Mouse (Mus musculus) limb, embryonic 11.5 days (tissue): Measurements from ENCODE around the gene Mtx3. TPM values are rescaled to one million over a fixed set of nuclear protein-coding genes. Genes with fewer than 3 reads are reported as not detected.

Experiments
- ATAC-seq: fragments of 200-750 bp; cut with Nextera tagmentation; 2 replicates; pipeline ENCODE4 v1.8.0; 2017; ENCODE audit warnings: low read depth; ENCODE audit not compliant: insufficient number of reproducible peaks, low FRiP score, low TSS enrichment
- DNase-seq: peaks from one replicate; pipeline ENCODE4 v3.0.0-alpha.2; 2015; ENCODE audit warnings: low spot score
- H3K27ac ChIP-seq: fragments of 300-500 bp; sonication (generic); replicated peaks from 2 replicates; pipeline ENCODE4 v1.5.1; 2014; ENCODE audit warnings: low read depth, mild to moderate bottlenecking, low read length
- H3K27me3 ChIP-seq: fragments of 300-500 bp; sonication (generic); 2 replicates; pipeline ENCODE4 v1.6.1; 2014; ENCODE audit warnings: mild to moderate bottlenecking, low read length, mixed read lengths; ENCODE audit not compliant: control insufficient read depth, insufficient read depth
- H3K36me3 ChIP-seq: fragments of 300-500 bp; sonication (generic); 2 replicates; pipeline ENCODE4 v1.6.1; 2014; ENCODE audit warnings: mild to moderate bottlenecking, low read length, moderate library complexity, mixed read lengths; ENCODE audit not compliant: control insufficient read depth, insufficient read depth
- H3K4me1 ChIP-seq: fragments of 300-500 bp; sonication (generic); 2 replicates; pipeline ENCODE4 v1.6.1; 2014; ENCODE audit warnings: low read length, mixed read lengths; ENCODE audit not compliant: control insufficient read depth, insufficient read depth
- H3K4me2 ChIP-seq: fragments of 300-500 bp; sonication (generic); 2 replicates; pipeline ENCODE4 v1.6.1; 2014; ENCODE audit warnings: low read depth, mild to moderate bottlenecking, moderate library complexity; ENCODE audit not compliant: severe bottlenecking
- H3K4me3 ChIP-seq: fragments of 300-500 bp; sonication (generic); 2 replicates; pipeline ENCODE4 v1.5.1; 2014; ENCODE audit warnings: low read depth, low read length
- H3K9ac ChIP-seq: fragments of 300-500 bp; sonication (generic); 2 replicates; pipeline ENCODE4 v1.6.1; 2014; ENCODE audit warnings: mild to moderate bottlenecking, low read length
- H3K9me3 ChIP-seq: fragments of 300-500 bp; sonication (generic); 2 replicates; pipeline ENCODE4 v1.6.1; 2016; ENCODE audit warnings: low read length; ENCODE audit not compliant: control insufficient read depth
- WGBS: fragments of 180-500 bp; shearing (Covaris S2); extraction: QIAGEN DNeasy Blood & Tissue Kit; methylation state at CpG from one replicate; pipeline ENCODE4 v1.1.7; 2014; 5-methylcytosine and 5-hydroxymethylcytosine counted together
- polyA plus RNA-seq: library from polyadenylated mRNA; unstranded; fragments of >200 nt; fragmentation: Nextera tagmentation; extraction: Ambion mirVana; gene quantifications from 2 replicates; pipeline ENCODE4 v1.2.1, GENCODE M21; 2014

Gene Mtx3
- polyA plus RNA-seq, 1 experiment from 2014 or later: 6.4 TPM

DNA sequence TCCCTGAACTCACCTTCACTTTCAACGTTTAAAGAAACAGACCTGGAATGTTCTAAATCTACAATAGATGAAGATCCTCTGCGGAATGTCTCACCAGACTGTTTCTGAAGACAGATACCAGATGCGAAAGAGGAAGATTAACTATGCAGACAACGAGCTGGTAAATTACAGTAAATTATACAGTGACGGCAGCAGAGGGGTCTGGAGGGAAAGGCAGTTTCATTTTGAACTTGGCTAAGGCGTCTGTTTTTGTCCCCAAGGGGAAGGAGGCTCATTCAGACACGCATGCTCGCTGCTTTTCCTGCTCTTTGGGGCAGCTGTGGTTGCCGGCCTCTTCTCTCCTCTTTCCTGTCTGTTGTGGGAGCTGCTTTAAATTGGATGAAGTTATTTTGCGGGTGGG, 15.7 kb upstream of the Mtx3 start:
- H3K9ac ChIP-seq: no peak overlapping the region
- no peak overlapping the region for H3K4me2 ChIP-seq
- H3K36me3 ChIP-seq: no peaks in the 10 kb centered on the region
- no peak overlapping the region for H3K4me3 ChIP-seq
- no peaks in the 10 kb centered on the region for H3K9me3 ChIP-seq
- H3K4me1 ChIP-seq: no peaks in the 10 kb centered on the region
- WGBS: 61% methylated on average over 10 of the region's 10 CpGs
- no peak overlapping the region for H3K27ac ChIP-seq
- DNase-seq (no peak), ATAC-seq (no peak)
- no peaks in the 10 kb centered on the region for H3K27me3 ChIP-seq

DNA sequence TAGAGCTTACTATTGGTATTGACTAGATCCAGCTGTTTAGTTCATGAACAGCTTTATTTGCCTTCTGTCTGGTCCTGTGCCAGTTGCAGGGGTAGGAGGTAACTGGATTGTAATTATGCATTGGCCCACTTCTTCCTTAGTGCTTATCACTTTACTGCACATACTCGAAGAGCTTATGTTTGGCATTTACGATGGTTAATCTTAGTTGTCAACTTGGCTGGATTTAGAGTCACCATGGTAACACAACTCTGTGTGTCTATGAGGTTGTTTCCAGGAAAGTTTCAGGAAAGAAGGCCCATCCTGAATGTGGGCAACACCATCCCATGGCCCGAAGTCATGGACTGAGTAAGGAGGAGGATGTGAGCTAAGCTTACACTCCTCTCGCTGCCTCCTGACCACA, 11.4 kb upstream of the Mtx3 start:
- no peaks in the 10 kb centered on the region for H3K9me3 ChIP-seq
- H3K36me3 ChIP-seq: no peaks in the 10 kb centered on the region
- H3K27me3 ChIP-seq: no peaks in the 10 kb centered on the region
- 89% methylated on average over 4 of the region's 4 CpGs for WGBS
- no peak overlapping the region for H3K4me2 ChIP-seq
- H3K4me3 ChIP-seq: no peak overlapping the region
- no peak for ATAC-seq
- DNase-seq: no peak
- no peaks in the 10 kb centered on the region for H3K4me1 ChIP-seq
- H3K27ac ChIP-seq: no peak overlapping the region
- H3K9ac ChIP-seq: no peak overlapping the region

DNA sequence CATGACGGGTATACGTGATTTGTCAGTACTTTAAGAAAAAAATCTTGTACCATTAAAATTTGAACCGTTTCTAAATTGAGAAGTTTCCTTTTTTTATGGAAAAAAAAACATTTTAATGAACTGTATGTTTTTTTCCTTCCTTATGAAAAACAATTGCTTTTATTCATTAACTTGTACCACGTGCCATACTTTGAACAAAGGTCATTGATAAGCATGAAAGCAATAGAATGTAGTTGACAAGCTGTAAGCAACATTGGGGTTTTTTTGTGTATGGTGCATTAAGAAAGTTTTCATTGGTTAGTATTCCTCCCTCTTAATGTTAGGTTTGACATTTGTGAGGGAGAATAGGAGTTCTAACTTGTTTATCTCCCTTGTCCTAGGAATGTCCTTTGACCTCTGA, 1.9 kb downstream of the Mtx3 start:
- Histone ChIP-seq H3K4me2 (no peak overlapping the region), H3K27me3 (no peaks in the 10 kb centered on the region), H3K9ac (no peak overlapping the region), H3K4me3 (no peak overlapping the region), H3K9me3 (no peaks in the 10 kb centered on the region), H3K36me3 (peaks cover 2% of the 10 kb centered on the region; the same call in 1 of the 2 replicates), H3K27ac (no peak overlapping the region), H3K4me1 (0 out of 2 replicates have a peak, but pooled peaks cover 2% of the 10 kb centered on the region)
- ATAC-seq: no peak
- DNase-seq: no peak
- 92% methylated on average over 4 of the region's 4 CpGs for WGBS

DNA sequence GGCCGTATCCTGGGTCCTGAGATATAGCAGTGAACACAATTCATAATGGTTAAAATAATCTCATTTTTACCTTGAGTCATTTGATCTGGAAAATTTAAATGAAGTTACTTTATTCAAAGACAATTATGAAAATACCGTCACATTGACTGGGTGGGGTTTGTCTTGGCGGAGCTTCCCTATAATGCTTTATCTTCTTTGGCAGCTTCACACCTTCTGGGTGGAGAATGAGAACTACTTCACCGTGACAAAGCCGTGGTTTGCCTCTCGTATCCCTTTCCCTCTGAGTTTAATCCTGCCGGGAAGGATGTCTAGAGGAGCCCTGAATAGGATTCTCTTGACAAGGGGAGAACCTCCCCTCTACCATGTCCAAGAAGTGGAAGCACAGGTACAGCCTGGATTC, 2.8 kb downstream of the Mtx3 start:
- Histone ChIP-seq H3K4me1 (0 out of 2 replicates have a peak, but pooled peaks cover 2% of the 10 kb centered on the region), H3K27ac (no peak overlapping the region), H3K9me3 (no peaks in the 10 kb centered on the region), H3K27me3 (no peaks in the 10 kb centered on the region), H3K36me3 (peaks cover 2% of the 10 kb centered on the region; the same call in 1 of the 2 replicates), H3K4me2 (no peak overlapping the region), H3K4me3 (no peak overlapping the region), H3K9ac (no peak overlapping the region)
- DNase-seq: no peak
- 94% methylated on average over 7 of the region's 7 CpGs for WGBS
- ATAC-seq: no peak

DNA sequence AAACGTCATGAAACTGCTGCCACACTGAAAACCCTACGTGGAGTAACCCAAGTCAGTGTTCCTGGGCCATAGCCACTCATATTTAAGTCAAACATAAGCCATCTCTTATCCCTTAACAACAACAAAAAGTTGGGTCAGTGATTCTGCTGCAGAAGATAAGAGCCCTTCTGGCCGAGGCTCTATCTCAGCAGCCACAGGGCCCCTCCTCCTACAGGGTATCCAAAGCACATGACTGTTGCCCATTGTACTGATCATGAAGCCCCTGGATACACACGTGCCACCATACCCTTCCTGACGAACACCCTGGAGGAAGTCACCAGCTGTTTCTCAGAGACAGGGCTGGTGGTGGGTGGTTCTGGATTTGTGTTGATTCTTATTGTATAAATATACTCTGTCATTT, 3.4 kb downstream of the Mtx3 start:
- Histone ChIP-seq H3K4me2 (no peak overlapping the region), H3K4me3 (no peak overlapping the region), H3K27me3 (no peaks in the 10 kb centered on the region), H3K27ac (no peak overlapping the region), H3K9ac (no peak overlapping the region), H3K4me1 (0 out of 2 replicates have a peak, but pooled peaks cover 2% of the 10 kb centered on the region), H3K36me3 (peaks cover 2% of the 10 kb centered on the region; the same call in 1 of the 2 replicates), H3K9me3 (no peaks in the 10 kb centered on the region)
- ATAC-seq: no peak
- 87% methylated on average over 5 of the region's 5 CpGs for WGBS
- no peak for DNase-seq

DNA sequence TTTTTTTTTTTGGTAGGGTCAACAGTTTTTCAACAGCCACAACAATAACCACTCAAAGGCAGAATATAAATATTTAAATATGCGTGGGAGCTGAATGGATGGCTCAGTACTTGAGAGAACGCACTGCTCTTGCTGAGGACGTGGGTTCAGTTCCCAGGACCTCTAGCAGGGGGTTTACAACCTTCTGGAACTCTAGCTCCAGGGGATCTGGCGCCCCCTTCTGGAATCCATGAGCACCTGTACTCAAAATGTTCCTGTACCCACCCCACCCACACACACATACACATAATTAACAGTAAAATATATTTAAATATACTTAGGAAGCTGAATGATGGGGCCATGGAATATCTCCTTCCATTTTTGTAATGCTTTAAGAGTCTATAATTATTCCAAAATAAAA, 11.3 kb downstream of the Mtx3 start:
- DNase-seq (no peak), ATAC-seq (no peak)
- WGBS: 75% methylated on average over 4 of the region's 4 CpGs
- no peaks in the 10 kb centered on the region for H3K4me1 ChIP-seq
- no peaks in the 10 kb centered on the region for H3K9me3 ChIP-seq
- no peak overlapping the region for H3K9ac ChIP-seq
- no peak overlapping the region for H3K27ac ChIP-seq
- H3K27me3 ChIP-seq: no peaks in the 10 kb centered on the region
- no peak overlapping the region for H3K4me2 ChIP-seq
- no peaks in the 10 kb centered on the region for H3K36me3 ChIP-seq
- H3K4me3 ChIP-seq: no peak overlapping the region

DNA sequence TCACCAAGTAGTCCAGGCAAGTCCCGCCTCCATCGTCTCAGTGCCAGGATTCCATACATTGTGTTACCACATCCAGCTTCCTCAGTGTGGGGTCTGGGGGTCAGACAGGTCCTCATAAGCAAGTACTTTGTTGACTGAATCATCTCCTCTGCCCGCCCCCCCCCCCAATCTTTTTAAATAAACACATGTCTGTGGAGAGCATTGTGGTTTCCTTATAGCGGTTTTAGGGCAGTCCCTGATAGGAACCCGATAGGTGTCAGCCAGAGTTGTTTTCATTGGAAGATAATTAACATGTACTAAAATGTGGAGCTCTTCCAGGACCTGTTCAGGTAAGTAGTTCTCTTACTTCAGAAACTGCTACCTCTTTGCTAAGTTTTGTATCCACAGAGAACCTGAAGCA, 14.2 kb downstream of the Mtx3 start:
- H3K36me3 ChIP-seq: no peaks in the 10 kb centered on the region
- WGBS: 91% methylated on average over 5 of the region's 5 CpGs
- no peak overlapping the region for H3K4me3 ChIP-seq
- H3K9me3 ChIP-seq: no peaks in the 10 kb centered on the region
- H3K9ac ChIP-seq: no peak overlapping the region
- DNase-seq (no peak), ATAC-seq (no peak)
- H3K27me3 ChIP-seq: no peaks in the 10 kb centered on the region
- H3K4me2 ChIP-seq: no peak overlapping the region
- no peaks in the 10 kb centered on the region for H3K4me1 ChIP-seq
- H3K27ac ChIP-seq: no peak overlapping the region

DNA sequence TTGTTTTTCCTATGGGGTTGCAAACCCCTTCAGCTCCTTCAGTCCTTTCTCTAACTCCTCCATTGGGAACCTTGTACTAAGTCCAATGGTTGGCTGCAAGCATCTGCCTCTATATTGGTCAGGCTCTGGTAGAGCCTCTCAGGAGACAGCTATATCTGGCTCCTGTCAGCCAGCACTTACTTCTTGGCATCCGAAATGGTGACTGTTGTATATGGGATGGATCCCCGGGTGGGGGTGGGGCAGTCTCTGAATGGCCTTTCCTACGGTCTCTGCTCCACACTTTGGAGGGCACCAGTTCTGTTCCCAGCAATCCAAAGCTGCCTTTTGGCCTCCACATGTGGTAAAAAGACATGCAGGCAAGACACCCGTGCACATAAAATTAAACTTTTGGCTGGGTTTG, 15.4 kb downstream of the Mtx3 start:
- DNase-seq: no peak
- Histone ChIP-seq H3K27me3 (no peaks in the 10 kb centered on the region), H3K36me3 (no peaks in the 10 kb centered on the region), H3K4me3 (no peak overlapping the region), H3K4me2 (no peak overlapping the region), H3K4me1 (no peaks in the 10 kb centered on the region), H3K27ac (no peak overlapping the region), H3K9ac (no peak overlapping the region), H3K9me3 (no peaks in the 10 kb centered on the region)
- ATAC-seq: no peak
- WGBS: 63% methylated on average over 4 of the region's 4 CpGs

DNA sequence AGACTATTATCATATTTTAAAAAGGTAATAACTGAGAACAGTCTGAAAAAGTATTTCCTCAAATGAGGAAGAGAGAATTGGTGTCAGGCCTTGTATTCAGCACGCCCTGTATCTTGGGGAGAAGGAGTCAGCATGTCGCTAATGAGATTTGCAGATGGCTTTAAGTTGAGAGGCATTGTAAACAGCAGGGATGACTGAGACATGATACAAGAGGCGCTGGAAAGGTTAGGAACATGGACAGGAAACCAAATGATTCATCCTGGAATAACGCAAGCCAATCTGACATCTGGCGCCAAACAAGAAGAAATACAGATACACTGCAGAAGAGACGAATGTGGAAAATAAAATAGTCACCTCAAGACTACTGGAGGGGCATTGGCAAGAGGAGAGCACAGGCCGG, 20.8 kb downstream of the Mtx3 start:
- no peaks in the 10 kb centered on the region for H3K36me3 ChIP-seq
- no peaks in the 10 kb centered on the region for H3K9me3 ChIP-seq
- H3K4me3 ChIP-seq: no peak overlapping the region
- H3K27ac ChIP-seq: no peak overlapping the region
- DNase-seq (no peak), ATAC-seq (no peak)
- no peak overlapping the region for H3K4me2 ChIP-seq
- WGBS: 84% methylated on average over 7 of the region's 7 CpGs
- no peak overlapping the region for H3K9ac ChIP-seq
- no peaks in the 10 kb centered on the region for H3K4me1 ChIP-seq
- H3K27me3 ChIP-seq: no peaks in the 10 kb centered on the region
